Mouse (Mus musculus): Measurements from ENCODE around the gene Helz.

DNA sequence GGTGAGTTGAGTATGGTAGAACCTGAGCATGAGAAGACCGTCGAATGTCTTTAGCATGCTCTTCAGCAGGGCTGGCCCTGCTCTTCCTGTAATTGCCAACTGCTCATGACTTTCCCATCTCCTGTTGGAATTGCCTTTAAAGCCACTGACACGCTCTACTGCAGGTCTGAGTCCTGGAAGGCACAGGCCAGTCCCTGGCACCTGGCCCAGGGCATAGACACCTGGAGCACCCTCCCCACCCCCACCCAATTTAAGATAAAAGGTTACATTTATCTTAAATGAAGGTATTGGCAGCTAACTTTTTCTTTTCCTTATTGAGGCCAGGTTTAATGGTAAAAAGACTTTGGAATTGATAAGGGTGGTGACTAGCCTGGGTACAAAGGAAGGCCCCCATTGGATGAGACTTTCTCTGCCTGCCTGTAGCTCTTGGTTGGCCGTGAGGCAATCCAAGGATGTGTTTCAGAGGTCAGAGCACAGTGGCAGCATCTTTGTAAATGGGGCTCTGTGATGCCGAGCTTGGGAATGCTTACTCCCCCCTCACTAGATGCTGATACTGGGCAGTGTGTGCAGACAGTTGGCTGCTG is 85.9 kb downstream of the Helz start:
- TF ChIP-seq POLR2A (IDR thresholded peaks at IDR 0.05; ENCODE audit: borderline replicate concordance, insufficient read depth, low read length) (no peak), CTCF (IDR thresholded peaks at IDR 0.05; ENCODE audit: borderline replicate concordance, insufficient read depth, low read depth, low read length) (no peak)

All from cerebellum, adult 2 months (tissue).